Mouse (Mus musculus) forebrain, postnatal 0 days (tissue): Measurements from ENCODE around the gene Suox. TPM values are rescaled to one million over a fixed set of nuclear protein-coding genes. Genes with fewer than 3 reads are reported as not detected.

Experiments used
- ATAC-seq: fragments of 200-750 bp; cut with Nextera tagmentation; 2 replicates; pipeline ENCODE4 v1.8.0; 2017; ENCODE audit warnings: mild to moderate bottlenecking, moderate library complexity
- DNase-seq: peaks from one replicate; pipeline ENCODE4 v3.0.0-alpha.2; 2015
- H3K27ac ChIP-seq: fragments of 300-500 bp; sonication (generic); 2 replicates; pipeline ENCODE4 v1.5.1; 2014; ENCODE audit warnings: low read depth, mild to moderate bottlenecking, antibody characterized with exemption, low read length, moderate library complexity, mixed read lengths
- H3K27me3 ChIP-seq: fragments of 300-500 bp; sonication (generic); 2 replicates; pipeline ENCODE4 v1.6.1; 2014; ENCODE audit warnings: mild to moderate bottlenecking, low read length, mixed read lengths; ENCODE audit not compliant: insufficient read depth
- H3K36me3 ChIP-seq: fragments of 300-500 bp; sonication (generic); 2 replicates; pipeline ENCODE4 v1.6.1; 2014; ENCODE audit warnings: mild to moderate bottlenecking, moderate library complexity; ENCODE audit not compliant: insufficient read depth
- H3K4me1 ChIP-seq: fragments of 300-500 bp; sonication (generic); 2 replicates; pipeline ENCODE4 v1.6.1; 2014; ENCODE audit warnings: antibody characterized with exemption; ENCODE audit not compliant: insufficient read depth
- H3K4me2 ChIP-seq: fragments of 300-500 bp; sonication (generic); 2 replicates; pipeline ENCODE4 v1.6.1; 2014; ENCODE audit warnings: low read depth, mild to moderate bottlenecking, moderate library complexity
- H3K4me3 ChIP-seq: fragments of 300-500 bp; sonication (generic); 2 replicates; pipeline ENCODE4 v1.5.1; 2014; ENCODE audit warnings: low read depth, low read length, mixed read lengths
- H3K9ac ChIP-seq: fragments of 300-500 bp; sonication (generic); 2 replicates; pipeline ENCODE4 v1.6.1; 2014; ENCODE audit warnings: mild to moderate bottlenecking
- H3K9me3 ChIP-seq: fragments of 300-500 bp; sonication (generic); 2 replicates; pipeline ENCODE4 v1.6.1; 2016; ENCODE audit warnings: low read length
- CTCF ChIP-seq: sonication (generic); IDR thresholded peaks from 2 replicates; pipeline ENCODE4 v1.5.1; 2016; ENCODE audit warnings: antibody characterized with exemption, control low read depth, low read depth
- WGBS: fragments of 180-500 bp; shearing (Covaris S2); extraction: QIAGEN DNeasy Blood & Tissue Kit; methylation state at CpG from one replicate; pipeline ENCODE4 v1.1.7; 2014; 5-methylcytosine and 5-hydroxymethylcytosine counted together
- polyA plus RNA-seq: library from polyadenylated mRNA; unstranded; fragments of >200 nt; fragmentation: Nextera tagmentation; extraction: Ambion mirVana; gene quantifications from 2 replicates; pipeline ENCODE4 v1.2.1, GENCODE M21; 2015
- total RNA-seq: library from RNA; depleted of rRNA; stranded (reverse); fragments of >200 nt; gene quantifications from 2 replicates; pipeline ENCODE4 v1.2.3, GENCODE M21; 2014

The Suox gene
- total and polyA plus RNA-seq, 2 experiments from 2014 or later: 10.1 to 10.6 TPM

GRCm38 (mm10) chr10:128702328-128703007 is 28.6 kb upstream of the Suox start:
- no peak overlapping the region for H3K9ac ChIP-seq
- TF ChIP-seq CTCF: no peak
- H3K27me3 ChIP-seq: no peaks in the 10 kb centered on the region
- DNase-seq (no peak), ATAC-seq (no peak)
- no peaks in the 10 kb centered on the region for H3K36me3 ChIP-seq
- H3K4me1 ChIP-seq: no peaks in the 10 kb centered on the region
- WGBS: 74% methylated on average over 6 of the region's 6 CpGs
- no peak overlapping the region for H3K27ac ChIP-seq
- H3K4me3 ChIP-seq: no peak overlapping the region
- H3K9me3 ChIP-seq: no peaks in the 10 kb centered on the region
- no peak overlapping the region for H3K4me2 ChIP-seq

- no peak for DNase-seq
- Histone ChIP-seq H3K4me2 (no peak overlapping the region), H3K4me1 (no peaks in the 10 kb centered on the region), H3K9ac (no peak overlapping the region), H3K4me3 (no peak overlapping the region), H3K27ac (no peak overlapping the region), H3K9me3 (no peaks in the 10 kb centered on the region), H3K36me3 (no peaks in the 10 kb centered on the region), H3K27me3 (no peaks in the 10 kb centered on the region)
- TF ChIP-seq CTCF: no peak
- no peak for ATAC-seq
- WGBS: 88% methylated on average over 5 of the region's 5 CpGs
These were observed 26.8 kb upstream of the Suox start for GRCm38 (mm10) chr10:128700712-128701111.

- H3K9me3 ChIP-seq: no peaks in the 10 kb centered on the region
- H3K4me1 ChIP-seq: no peaks in the 10 kb centered on the region
- no peak overlapping the region for H3K4me3 ChIP-seq
- no peaks in the 10 kb centered on the region for H3K36me3 ChIP-seq
- no peak overlapping the region for H3K27ac ChIP-seq
- H3K27me3 ChIP-seq: no peaks in the 10 kb centered on the region
- no peak for DNase-seq
- WGBS: 83% methylated on average over 11 of the region's 11 CpGs
- no peak for TF ChIP-seq CTCF
- H3K9ac ChIP-seq: no peak overlapping the region
- no peak for ATAC-seq
- no peak overlapping the region for H3K4me2 ChIP-seq
These were observed 25.7 kb upstream of the Suox start for GRCm38 (mm10) chr10:128699611-128700010.

- Histone ChIP-seq H3K36me3 (no peaks in the 10 kb centered on the region), H3K9ac (no peak overlapping the region), H3K27ac (no peak overlapping the region), H3K9me3 (no peaks in the 10 kb centered on the region), H3K4me1 (no peaks in the 10 kb centered on the region), H3K4me3 (no peak overlapping the region), H3K4me2 (no peak overlapping the region), H3K27me3 (no peaks in the 10 kb centered on the region)
- no peak for ATAC-seq
- 91% methylated on average over 5 of the region's 5 CpGs for WGBS
- no peak for TF ChIP-seq CTCF
- DNase-seq: no peak
These were observed 25.1 kb upstream of the Suox start for GRCm38 (mm10) chr10:128699006-128699405.

- H3K4me2 ChIP-seq: peak overlapping the region; percentile 50
- peak overlapping the region; percentile 64; the same call in 1 of the 2 replicates for H3K27ac ChIP-seq
- no peaks in the 10 kb centered on the region for H3K4me1 ChIP-seq
- peak overlapping the region; percentile 36; the same call in 1 of the 2 replicates for H3K9ac ChIP-seq
- no peak for DNase-seq
- no peaks in the 10 kb centered on the region for H3K27me3 ChIP-seq
- WGBS: 80% methylated on average over 6 of the region's 6 CpGs
- peak overlapping the region; percentile 34; the same call in 1 of the 2 replicates for H3K4me3 ChIP-seq
- no peaks in the 10 kb centered on the region for H3K36me3 ChIP-seq
- H3K9me3 ChIP-seq: no peaks in the 10 kb centered on the region
- peak; percentile 24; the same call in 1 of the 2 replicates for TF ChIP-seq CTCF
- ATAC-seq: no peak
These were observed 23.3 kb upstream of the Suox start for GRCm38 (mm10) chr10:128697072-128697725.

- Histone ChIP-seq H3K27me3 (no peaks in the 10 kb centered on the region), H3K9me3 (no peaks in the 10 kb centered on the region), H3K4me1 (no peaks in the 10 kb centered on the region), H3K4me2 (peak within 1 kb of the TSS; percentile 79), H3K27ac (peak within 1 kb of the TSS; percentile 94), H3K4me3 (peak within 1 kb of the TSS; percentile 95), H3K36me3 (no peaks in the 10 kb centered on the region), H3K9ac (peak within 1 kb of the TSS; percentile 94)
- peak; percentile 98 for ATAC-seq
- no peak for TF ChIP-seq CTCF
- WGBS: under 1% methylated on average over 40 of the region's 40 CpGs
- DNase-seq: peak; percentile 99
These were observed 22.3 kb upstream of the Suox start, which contains the start of gene Rab5b for GRCm38 (mm10) chr10:128695992-128696807. Gene Rab5b, minus strand, starts transcription at chr10:128696264.
